Mouse (Mus musculus) MEL (cell line): ENCODE results near the gene Cab39. TPM values are rescaled to one million over a fixed set of nuclear protein-coding genes. Genes with fewer than 3 reads are reported as not detected.

Experiments
- DNase-seq: peaks from one replicate; pipeline ENCODE4 v3.0.0; 2011; ENCODE audit warnings: low read depth, low spot score
- H3K27ac ChIP-seq: 2 replicates; pipeline ENCODE4 v1.5.1; 2012; ENCODE audit warnings: low read depth, mild to moderate bottlenecking, control low read depth, low read length, moderate library complexity; ENCODE audit not compliant: control insufficient read depth
- H3K27me3 ChIP-seq, 2 experiments: fragments of 150-350 bp in 1 of 2; sonication (generic) in 1 of 2; 2 replicates each; pipeline ENCODE4 v1.6.1; 2012; ENCODE audit warnings: low read length in 2 of 2, mild to moderate bottlenecking in 2 of 2, improper control_type of control experiment in 1 of 2, moderate library complexity in 1 of 2; ENCODE audit not compliant: insufficient read depth in 2 of 2, control insufficient read depth in 1 of 2
- H3K36me3 ChIP-seq, 2 experiments: 2 replicates each; pipeline ENCODE4 v1.6.1; 2012 to 2014; ENCODE audit warnings: low read length in 2 of 2, improper control_type of control experiment in 1 of 2, inconsistent platforms in 1 of 2, mild to moderate bottlenecking in 1 of 2; ENCODE audit not compliant: insufficient read depth in 2 of 2, control insufficient read depth in 1 of 2
- H3K4me1 ChIP-seq, 2 experiments: fragments of 150-350 bp in 1 of 2; sonication (generic) in 1 of 2; 2 replicates each; pipeline ENCODE4 v1.6.1; 2012; ENCODE audit warnings: low read length in 2 of 2, improper control_type of control experiment in 1 of 2, mild to moderate bottlenecking in 1 of 2; ENCODE audit not compliant: insufficient read depth in 2 of 2, control insufficient read depth in 1 of 2
- H3K4me3 ChIP-seq, 2 experiments: fragments of 150-350 bp in 1 of 2; sonication (generic) in 1 of 2; 2 replicates each; pipeline ENCODE4 v1.5.1; 2012; ENCODE audit warnings: low read depth in 2 of 2, low read length in 2 of 2, mild to moderate bottlenecking in 2 of 2, moderate library complexity in 2 of 2, control low read depth in 1 of 2, improper control_type of control experiment in 1 of 2; ENCODE audit not compliant: control insufficient read depth in 1 of 2, insufficient read depth in 1 of 2
- H3K79me2 ChIP-seq: 2 replicates; pipeline ENCODE4 v1.6.1; 2012; ENCODE audit warnings: mild to moderate bottlenecking, low read length, moderate library complexity; ENCODE audit not compliant: control insufficient read depth, poor library complexity, insufficient read depth
- H3K9ac ChIP-seq: 2 replicates; pipeline ENCODE4 v1.6.1; 2012; ENCODE audit warnings: low read depth, mild to moderate bottlenecking, control low read depth, low read length, moderate library complexity; ENCODE audit not compliant: control insufficient read depth, poor library complexity, severe bottlenecking
- H3K9me3 ChIP-seq: fragments of 150-350 bp; sonication (generic); replicated peaks from 2 replicates; pipeline ENCODE4 v1.6.1; 2012; ENCODE audit warnings: mild to moderate bottlenecking, low read length, improper control_type of control experiment, moderate library complexity; ENCODE audit not compliant: insufficient read depth
- CHD1 ChIP-seq: IDR thresholded peaks from 2 replicates; pipeline ENCODE4 v1.6.1; 2012; ENCODE audit warnings: low read depth, mild to moderate bottlenecking, inconsistent platforms, low read length, improper control_type of control experiment
- ELF1 ChIP-seq: IDR thresholded peaks from 2 replicates; pipeline ENCODE4 v1.6.1; 2014; ENCODE audit warnings: low read depth, mild to moderate bottlenecking, inconsistent platforms, low read length, improper control_type of control experiment, moderate library complexity
- ETS1 ChIP-seq: IDR thresholded peaks from 2 replicates; pipeline ENCODE4 v1.6.1; 2012; ENCODE audit warnings: low read depth, mild to moderate bottlenecking, inconsistent platforms, low read length, improper control_type of control experiment, moderate library complexity
- GATA1 ChIP-seq: IDR thresholded peaks from 2 replicates; pipeline ENCODE4 v1.6.1; 2011; ENCODE audit warnings: low read depth, low read length, improper control_type of control experiment
- KAT2A ChIP-seq: conservative IDR thresholded peaks from 2 replicates; pipeline ENCODE4 v1.6.1; 2012; ENCODE audit warnings: low read depth, low read length, improper control_type of control experiment, inconsistent platforms
- MAZ ChIP-seq: IDR thresholded peaks from 2 replicates; pipeline ENCODE4 v1.6.1; 2012; ENCODE audit warnings: low read depth, mild to moderate bottlenecking, inconsistent platforms, low read length, improper control_type of control experiment
- MEF2A ChIP-seq: IDR thresholded peaks from 2 replicates; pipeline ENCODE4 v1.6.1; 2014; ENCODE audit warnings: low read depth, mild to moderate bottlenecking, inconsistent platforms, low read length, improper control_type of control experiment; ENCODE audit not compliant: poor library complexity, insufficient replicate concordance, severe bottlenecking; ENCODE audit errors: extremely low read depth
- SIN3A ChIP-seq: IDR thresholded peaks from 2 replicates; pipeline ENCODE4 v1.6.1; 2012; ENCODE audit warnings: low read length, improper control_type of control experiment, inconsistent platforms
- TAL1 ChIP-seq: IDR thresholded peaks from 2 replicates; pipeline ENCODE4 v1.6.1; 2012; ENCODE audit warnings: mild to moderate bottlenecking, inconsistent platforms, low read length, moderate library complexity, mixed read lengths
- TBP ChIP-seq: IDR thresholded peaks from 2 replicates; pipeline ENCODE4 v1.8.0; 2011; ENCODE audit warnings: low read depth, low read length, improper control_type of control experiment
- UBTF ChIP-seq: IDR thresholded peaks from 2 replicates; pipeline ENCODE4 v1.6.1; 2012; ENCODE audit warnings: low read depth, mild to moderate bottlenecking, inconsistent platforms, low read length, improper control_type of control experiment, moderate library complexity, borderline replicate concordance; ENCODE audit not compliant: insufficient read depth
- ZNF384 ChIP-seq: IDR thresholded peaks from 2 replicates; pipeline ENCODE4 v1.6.1; 2012; ENCODE audit warnings: low read depth, mild to moderate bottlenecking, inconsistent platforms, low read length, improper control_type of control experiment
- polyA plus RNA-seq, 2 experiments: library from polyadenylated mRNA; stranded (reverse) in 1 of 2; unstranded in 1 of 2; fragments of >175 nt in 1 of 2; fragments of >200 nt in 1 of 2; gene quantifications; 2 replicates each; pipeline versions ENCODE4 v1.2.1 to v1.2.4; 2012; ENCODE audit warnings: low replicate concordance in 2 of 2, low read depth in 1 of 2; ENCODE audit not compliant: insufficient read length in 2 of 2, insufficient read depth in 1 of 2, missing spikeins in 1 of 2
- total RNA-seq: library from RNA; depleted of rRNA; stranded (reverse); fragments of 300-350 nt; gene quantifications from 2 replicates; pipeline ENCODE4 v1.2.3, GENCODE M21; 2012

Cab39 gene
- total and polyA plus RNA-seq, 3 experiments = 66.5 to 144 (median 68.7) TPM

DNA sequence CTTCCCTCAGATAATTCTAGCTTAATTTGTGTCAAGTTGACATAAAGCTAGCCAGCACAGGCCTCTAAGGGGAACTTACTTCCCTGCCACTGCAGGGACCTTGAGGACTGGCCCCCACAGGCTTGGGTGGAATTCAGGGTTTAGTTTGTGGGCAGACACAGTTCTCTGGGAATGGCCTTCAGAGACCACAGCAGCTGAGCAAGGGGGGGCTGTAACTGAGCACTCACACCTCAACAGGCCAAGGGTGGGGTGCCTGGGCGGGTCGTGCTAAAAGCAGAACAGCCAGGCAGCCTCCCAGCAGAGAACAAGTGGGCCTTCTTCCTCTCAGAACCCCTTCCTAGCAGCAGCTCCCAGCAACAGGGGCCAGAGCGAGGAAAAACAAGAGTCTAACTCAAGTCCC lies 27.1 kb upstream of the Cab39 start:
- no peak for TF ChIP-seq SIN3A
- no peak for TF ChIP-seq ETS1
- no peak for TF ChIP-seq TBP
- no peak for TF ChIP-seq ELF1
- TF ChIP-seq MEF2A = no peak
- TF ChIP-seq CHD1 = no peak
- TF ChIP-seq KAT2A = no peak
- peak; percentile 37 for DNase-seq
- peaks cover 6 to 17% of the 10 kb centered on the region in 2 experiments for H3K4me1 ChIP-seq

DNA sequence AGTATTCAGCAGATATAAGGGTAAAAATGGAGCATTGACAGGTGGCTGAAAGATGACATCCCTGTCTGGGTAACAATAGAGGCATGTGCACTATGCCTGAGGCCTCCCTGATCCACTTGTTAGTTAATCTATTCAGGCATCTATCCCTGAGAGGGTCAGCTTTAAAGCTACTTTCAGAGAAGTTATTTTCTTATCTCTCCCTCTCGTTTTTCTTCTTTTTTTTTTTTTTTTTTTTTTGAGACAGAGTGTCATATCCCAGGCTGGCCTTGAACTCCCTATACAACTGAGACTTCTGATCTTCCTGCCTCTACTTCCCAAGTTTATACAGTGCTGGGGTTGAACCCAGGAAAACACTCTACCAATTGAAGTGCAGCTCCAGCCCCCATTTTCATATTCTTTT lies 25.5 kb upstream of the Cab39 start:
- Histone ChIP-seq H3K79me2 (no peaks in the 10 kb centered on the region), H3K27ac (no peak overlapping the region), H3K36me3 (peaks cover 0 to 15% of the 10 kb centered on the region in 2 experiments; a peak in 2 of 4 replicates), H3K27me3 (no peaks in the 10 kb centered on the region), H3K4me3 (no peak overlapping the region), H3K4me1 (peaks cover 6 to 20% of the 10 kb centered on the region in 2 experiments), H3K9ac (no peak overlapping the region), H3K9me3 (no peaks in the 10 kb centered on the region)
- no peak for DNase-seq
- peak; percentile 53 for TF ChIP-seq GATA1
- TF ChIP-seq KAT2A = no peak
- no peak for TF ChIP-seq UBTF
- no peak for TF ChIP-seq MAZ
- peak; percentile 95 for TF ChIP-seq ZNF384

More for the DNA sequence above, 27.1 kb upstream of the Cab39 start:
- Histone ChIP-seq H3K4me3 (no peak overlapping the region), H3K9me3 (no peaks in the 10 kb centered on the region), H3K36me3 (peaks cover 0 to 15% of the 10 kb centered on the region in 2 experiments; a peak in 2 of 4 replicates), H3K9ac (no peak overlapping the region), H3K27ac (no peak overlapping the region), H3K27me3 (no peaks in the 10 kb centered on the region), H3K79me2 (no peaks in the 10 kb centered on the region)

DNA sequence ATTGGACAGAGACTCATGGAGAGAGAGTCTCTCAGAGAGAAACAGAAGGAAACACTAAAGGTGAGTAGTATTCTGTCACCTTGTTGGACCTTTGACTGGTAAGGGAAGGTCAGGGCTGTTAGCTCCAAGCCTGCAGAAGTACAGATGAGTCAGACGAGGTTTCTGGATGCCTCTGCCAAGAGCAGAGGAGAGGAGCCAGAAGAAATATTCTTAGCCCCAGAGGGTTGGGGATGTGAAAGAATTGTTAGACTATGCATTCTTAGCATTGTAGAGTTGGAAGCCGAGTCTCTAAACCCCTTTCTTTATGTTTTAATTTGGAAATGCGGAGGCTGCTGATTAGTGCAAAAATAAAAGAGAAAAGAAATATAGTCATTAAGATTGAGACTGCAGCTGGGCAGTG lies 21.3 kb upstream of the Cab39 start:
- H3K36me3 ChIP-seq = peaks cover 0 to 2% of the 10 kb centered on the region in 2 experiments; a peak in 1 of 4 replicates
- H3K4me1 ChIP-seq = peaks cover 6 to 7% of the 10 kb centered on the region in 2 experiments
- DNase-seq = no peak
- H3K27ac ChIP-seq = no peak overlapping the region
- H3K27me3 ChIP-seq = no peaks in the 10 kb centered on the region
- TF ChIP-seq TAL1 = no peak
- TF ChIP-seq, all 39 proteins: peak for 0
- Histone ChIP-seq H3K9me3 (no peaks in the 10 kb centered on the region), H3K9ac (no peak overlapping the region), H3K79me2 (no peaks in the 10 kb centered on the region), H3K4me3 (no peak overlapping the region)
